Mouse (Mus musculus): Measurements from ENCODE around the gene AI593442. TPM values are rescaled to one million over a fixed set of nuclear protein-coding genes. Genes with fewer than 3 reads are reported as not detected.
A peak's percentile ranks its signal among the peaks of the same experiment; 100 is the strongest.

Gene AI593442
- 0.23 and 0.26 TPM in 2 replicates for polyA plus RNA-seq (2011; ENCODE audit: insufficient read length, low read depth, missing spikeins)

GRCm38 (mm10) chr9:52679362-52679947 is at the start of gene AI593442:
AI593442 (minus strand) TSS chr9:52679780.
- TF ChIP-seq CTCF (IDR thresholded peaks at IDR 0.05; ENCODE audit: borderline replicate concordance, insufficient read depth, low read length): no peak
- TF ChIP-seq POLR2A (IDR thresholded peaks at IDR 0.05; ENCODE audit: low read depth, low read length): no peak
- no peak within 1 kb of the TSS for H3K27ac ChIP-seq (ENCODE audit: insufficient read depth, low read length)
- H3K4me1 ChIP-seq (ENCODE audit: control insufficient read depth, insufficient read depth, low read length): no peaks in the 10 kb centered on the region
- H3K4me3 ChIP-seq (ENCODE audit: insufficient read depth, low read length): peak within 1 kb of the TSS; percentile 9; the same call in 1 of the 2 replicates

GRCm38 (mm10) chr9:52728806-52729205 is 49.2 kb upstream of the AI593442 start:
- H3K27ac ChIP-seq (ENCODE audit: insufficient read depth, low read length): no peak overlapping the region

GRCm38 (mm10) chr9:52722626-52723025 is 43.0 kb upstream of the AI593442 start:
- TF ChIP-seq CTCF (IDR thresholded peaks at IDR 0.05; ENCODE audit: borderline replicate concordance, insufficient read depth, low read length) (no peak), POLR2A (IDR thresholded peaks at IDR 0.05; ENCODE audit: low read depth, low read length) (no peak)

More at GRCm38 (mm10) chr9:52728806-52729205, 49.2 kb upstream of the AI593442 start:
- Histone ChIP-seq H3K4me3 (ENCODE audit: insufficient read depth, low read length) (no peak overlapping the region), H3K4me1 (ENCODE audit: control insufficient read depth, insufficient read depth, low read length) (no peaks in the 10 kb centered on the region)
- no peak for TF ChIP-seq CTCF (IDR thresholded peaks at IDR 0.05; ENCODE audit: borderline replicate concordance, insufficient read depth, low read length)
- TF ChIP-seq POLR2A (IDR thresholded peaks at IDR 0.05; ENCODE audit: low read depth, low read length): no peak

GRCm38 (mm10) chr9:52719562-52719961 is 40.0 kb upstream of the AI593442 start:
- TF ChIP-seq CTCF (IDR thresholded peaks at IDR 0.05; ENCODE audit: borderline replicate concordance, insufficient read depth, low read length): no peak
- TF ChIP-seq POLR2A (IDR thresholded peaks at IDR 0.05; ENCODE audit: low read depth, low read length): no peak
- no peaks in the 10 kb centered on the region for H3K4me1 ChIP-seq (ENCODE audit: control insufficient read depth, insufficient read depth, low read length)
- no peak overlapping the region for H3K27ac ChIP-seq (ENCODE audit: insufficient read depth, low read length)
- H3K4me3 ChIP-seq (ENCODE audit: insufficient read depth, low read length): no peak overlapping the region

More at GRCm38 (mm10) chr9:52722626-52723025, 43.0 kb upstream of the AI593442 start:
- H3K27ac ChIP-seq (ENCODE audit: insufficient read depth, low read length): no peak overlapping the region
- no peak overlapping the region for H3K4me3 ChIP-seq (ENCODE audit: insufficient read depth, low read length)
- no peaks in the 10 kb centered on the region for H3K4me1 ChIP-seq (ENCODE audit: control insufficient read depth, insufficient read depth, low read length)

GRCm38 (mm10) chr9:52680036-52680435 is 456 bp upstream of the AI593442 start:
- no peak overlapping the region for H3K4me3 ChIP-seq (ENCODE audit: insufficient read depth, low read length)
- no peak overlapping the region for H3K27ac ChIP-seq (ENCODE audit: insufficient read depth, low read length)
- H3K4me1 ChIP-seq (ENCODE audit: control insufficient read depth, insufficient read depth, low read length): no peaks in the 10 kb centered on the region
- TF ChIP-seq POLR2A (IDR thresholded peaks at IDR 0.05; ENCODE audit: low read depth, low read length) (no peak), CTCF (IDR thresholded peaks at IDR 0.05; ENCODE audit: borderline replicate concordance, insufficient read depth, low read length) (no peak)

GRCm38 (mm10) chr9:52678839-52679215 is 753 bp downstream of the AI593442 start:
- Histone ChIP-seq H3K4me3 (ENCODE audit: insufficient read depth, low read length) (no peak overlapping the region), H3K4me1 (ENCODE audit: control insufficient read depth, insufficient read depth, low read length) (no peaks in the 10 kb centered on the region), H3K27ac (ENCODE audit: insufficient read depth, low read length) (no peak overlapping the region)
- TF ChIP-seq POLR2A (IDR thresholded peaks at IDR 0.05; ENCODE audit: low read depth, low read length) (no peak), CTCF (IDR thresholded peaks at IDR 0.05; ENCODE audit: borderline replicate concordance, insufficient read depth, low read length) (no peak)

- no peaks in the 10 kb centered on the region for H3K4me1 ChIP-seq (ENCODE audit: control insufficient read depth, insufficient read depth, low read length)
- TF ChIP-seq CTCF (IDR thresholded peaks at IDR 0.05; ENCODE audit: borderline replicate concordance, insufficient read depth, low read length) (no peak), POLR2A (IDR thresholded peaks at IDR 0.05; ENCODE audit: low read depth, low read length) (no peak)
- H3K27ac ChIP-seq (ENCODE audit: insufficient read depth, low read length): no peak overlapping the region
- no peak overlapping the region for H3K4me3 ChIP-seq (ENCODE audit: insufficient read depth, low read length)
Observed at GRCm38 (mm10) chr9:52678179-52678838, 1.3 kb downstream of the AI593442 start.

GRCm38 (mm10) chr9:52676587-52676986 is 3.0 kb downstream of the AI593442 start:
- no peak for TF ChIP-seq CTCF (IDR thresholded peaks at IDR 0.05; ENCODE audit: borderline replicate concordance, insufficient read depth, low read length)
- TF ChIP-seq POLR2A (IDR thresholded peaks at IDR 0.05; ENCODE audit: low read depth, low read length): no peak
- no peaks in the 10 kb centered on the region for H3K4me1 ChIP-seq (ENCODE audit: control insufficient read depth, insufficient read depth, low read length)
- no peak overlapping the region for H3K4me3 ChIP-seq (ENCODE audit: insufficient read depth, low read length)
- no peak overlapping the region for H3K27ac ChIP-seq (ENCODE audit: insufficient read depth, low read length)

GRCm38 (mm10) chr9:52675937-52676336 is 3.6 kb downstream of the AI593442 start:
- Histone ChIP-seq H3K4me1 (ENCODE audit: control insufficient read depth, insufficient read depth, low read length) (no peaks in the 10 kb centered on the region), H3K27ac (ENCODE audit: insufficient read depth, low read length) (no peak overlapping the region), H3K4me3 (ENCODE audit: insufficient read depth, low read length) (no peak overlapping the region)
- TF ChIP-seq POLR2A (IDR thresholded peaks at IDR 0.05; ENCODE audit: low read depth, low read length): no peak
- TF ChIP-seq CTCF (IDR thresholded peaks at IDR 0.05; ENCODE audit: borderline replicate concordance, insufficient read depth, low read length): no peak

- Histone ChIP-seq H3K27ac (ENCODE audit: insufficient read depth, low read length) (no peak overlapping the region), H3K4me1 (ENCODE audit: control insufficient read depth, insufficient read depth, low read length) (no peaks in the 10 kb centered on the region), H3K4me3 (ENCODE audit: insufficient read depth, low read length) (no peak overlapping the region)
- no peak for TF ChIP-seq POLR2A (IDR thresholded peaks at IDR 0.05; ENCODE audit: low read depth, low read length)
- TF ChIP-seq CTCF (IDR thresholded peaks at IDR 0.05; ENCODE audit: borderline replicate concordance, insufficient read depth, low read length): no peak
Observed at GRCm38 (mm10) chr9:52661422-52661821, 18.2 kb downstream of the AI593442 start.
